Mouse (Mus musculus): ENCODE measurements at regions not wholly inside any gene's neighbourhood (a gene's known extent, or its start where the extent isn't known, plus 50 kb on each side); places are given as distances from the start of the nearest gene placed in this dataset.

- Histone ChIP-seq H3K4me1 (ENCODE audit: control insufficient read depth, insufficient read depth, low read length) (no peaks in the 10 kb centered on the region), H3K4me3 (ENCODE audit: insufficient read depth, low read length) (no peak overlapping the region), H3K27ac (ENCODE audit: insufficient read depth, low read depth, low read length) (no peak overlapping the region)
- TF ChIP-seq CTCF (IDR thresholded peaks at IDR 0.05; ENCODE audit: low read depth, low read length), result no peak
- no peak for TF ChIP-seq POLR2A (IDR thresholded peaks at IDR 0.05; ENCODE audit: borderline replicate concordance, low read depth, low read length)
These were observed 323.4 kb upstream of the Tle1 start for GRCm38 (mm10) chr4:72524100-72524499.

GRCm38 (mm10) chr4:72511220-72511619, 310.5 kb upstream of the Tle1 start:
- no peak for TF ChIP-seq POLR2A (IDR thresholded peaks at IDR 0.05; ENCODE audit: borderline replicate concordance, low read depth, low read length)
- no peak for TF ChIP-seq CTCF (IDR thresholded peaks at IDR 0.05; ENCODE audit: low read depth, low read length)
- no peak overlapping the region for H3K4me3 ChIP-seq (ENCODE audit: insufficient read depth, low read length)
- H3K4me1 ChIP-seq (ENCODE audit: control insufficient read depth, insufficient read depth, low read length), result no peaks in the 10 kb centered on the region
- H3K27ac ChIP-seq (ENCODE audit: insufficient read depth, low read depth, low read length), result no peak overlapping the region

GRCm38 (mm10) chr4:72481748-72482147, 281.0 kb upstream of the Tle1 start:
- Histone ChIP-seq H3K4me1 (ENCODE audit: control insufficient read depth, insufficient read depth, low read length) (peaks cover 3% of the 10 kb centered on the region), H3K4me3 (ENCODE audit: insufficient read depth, low read length) (no peak overlapping the region), H3K27ac (ENCODE audit: insufficient read depth, low read depth, low read length) (no peak overlapping the region)
- TF ChIP-seq CTCF (IDR thresholded peaks at IDR 0.05; ENCODE audit: low read depth, low read length) (no peak), POLR2A (IDR thresholded peaks at IDR 0.05; ENCODE audit: borderline replicate concordance, low read depth, low read length) (no peak)

GRCm38 (mm10) chr4:72480535-72480934, 279.8 kb upstream of the Tle1 start:
- H3K4me1 ChIP-seq (ENCODE audit: control insufficient read depth, insufficient read depth, low read length), result peaks cover 3% of the 10 kb centered on the region
- H3K4me3 ChIP-seq (ENCODE audit: insufficient read depth, low read length), result no peak overlapping the region
- H3K27ac ChIP-seq (ENCODE audit: insufficient read depth, low read depth, low read length), result no peak overlapping the region
- TF ChIP-seq POLR2A (IDR thresholded peaks at IDR 0.05; ENCODE audit: borderline replicate concordance, low read depth, low read length) (no peak), CTCF (IDR thresholded peaks at IDR 0.05; ENCODE audit: low read depth, low read length) (no peak)

- no peaks in the 10 kb centered on the region for H3K4me1 ChIP-seq (ENCODE audit: control insufficient read depth, insufficient read depth, low read length)
- H3K4me3 ChIP-seq (ENCODE audit: insufficient read depth, low read length), result no peak overlapping the region
- H3K27ac ChIP-seq (ENCODE audit: insufficient read depth, low read depth, low read length), result no peak overlapping the region
- no peak for TF ChIP-seq CTCF (IDR thresholded peaks at IDR 0.05; ENCODE audit: low read depth, low read length)
- TF ChIP-seq POLR2A (IDR thresholded peaks at IDR 0.05; ENCODE audit: borderline replicate concordance, low read depth, low read length), result no peak
These were observed 268.6 kb upstream of the Tle1 start for GRCm38 (mm10) chr4:72469236-72469875.

- H3K4me3 ChIP-seq (ENCODE audit: insufficient read depth, low read length), result no peak overlapping the region
- no peak overlapping the region for H3K27ac ChIP-seq (ENCODE audit: insufficient read depth, low read depth, low read length)
- H3K4me1 ChIP-seq (ENCODE audit: control insufficient read depth, insufficient read depth, low read length), result no peaks in the 10 kb centered on the region
- no peak for TF ChIP-seq CTCF (IDR thresholded peaks at IDR 0.05; ENCODE audit: low read depth, low read length)
- no peak for TF ChIP-seq POLR2A (IDR thresholded peaks at IDR 0.05; ENCODE audit: borderline replicate concordance, low read depth, low read length)
These were observed 243.6 kb upstream of the Tle1 start for GRCm38 (mm10) chr4:72444177-72444770.

GRCm38 (mm10) chr4:72437367-72437766, 236.6 kb upstream of the Tle1 start:
- TF ChIP-seq CTCF (IDR thresholded peaks at IDR 0.05; ENCODE audit: low read depth, low read length) (no peak), POLR2A (IDR thresholded peaks at IDR 0.05; ENCODE audit: borderline replicate concordance, low read depth, low read length) (no peak)
- no peak overlapping the region for H3K4me3 ChIP-seq (ENCODE audit: insufficient read depth, low read length)
- no peak overlapping the region for H3K27ac ChIP-seq (ENCODE audit: insufficient read depth, low read depth, low read length)
- no peaks in the 10 kb centered on the region for H3K4me1 ChIP-seq (ENCODE audit: control insufficient read depth, insufficient read depth, low read length)

GRCm38 (mm10) chr4:72425316-72425715, 224.6 kb upstream of the Tle1 start:
- no peak for TF ChIP-seq CTCF (IDR thresholded peaks at IDR 0.05; ENCODE audit: low read depth, low read length)
- TF ChIP-seq POLR2A (IDR thresholded peaks at IDR 0.05; ENCODE audit: borderline replicate concordance, low read depth, low read length), result no peak
- H3K4me1 ChIP-seq (ENCODE audit: control insufficient read depth, insufficient read depth, low read length), result peaks cover 26% of the 10 kb centered on the region
- H3K4me3 ChIP-seq (ENCODE audit: insufficient read depth, low read length), result no peak overlapping the region
- peak overlapping the region; percentile 91 for H3K27ac ChIP-seq (ENCODE audit: insufficient read depth, low read depth, low read length)

GRCm38 (mm10) chr4:72412100-72412788, 211.5 kb upstream of the Tle1 start:
- Histone ChIP-seq H3K4me3 (ENCODE audit: insufficient read depth, low read length) (peak overlapping the region; percentile 38), H3K27ac (ENCODE audit: insufficient read depth, low read depth, low read length) (peak overlapping the region; percentile 100), H3K4me1 (ENCODE audit: control insufficient read depth, insufficient read depth, low read length) (peaks cover 33% of the 10 kb centered on the region)
- TF ChIP-seq CTCF (IDR thresholded peaks at IDR 0.05; ENCODE audit: low read depth, low read length), result no peak
- no peak for TF ChIP-seq POLR2A (IDR thresholded peaks at IDR 0.05; ENCODE audit: borderline replicate concordance, low read depth, low read length)

GRCm38 (mm10) chr4:72411343-72411742, 210.6 kb upstream of the Tle1 start:
- H3K27ac ChIP-seq (ENCODE audit: insufficient read depth, low read depth, low read length), result peak overlapping the region; percentile 100
- peaks cover 33% of the 10 kb centered on the region for H3K4me1 ChIP-seq (ENCODE audit: control insufficient read depth, insufficient read depth, low read length)
- TF ChIP-seq CTCF (IDR thresholded peaks at IDR 0.05; ENCODE audit: low read depth, low read length), result no peak
- TF ChIP-seq POLR2A (IDR thresholded peaks at IDR 0.05; ENCODE audit: borderline replicate concordance, low read depth, low read length), result no peak
- H3K4me3 ChIP-seq (ENCODE audit: insufficient read depth, low read length), result peak overlapping the region; percentile 7; the same call in 1 of the 2 replicates
